Mouse (Mus musculus) small intestine, adult 2 months (tissue): ENCODE data around the gene Gm867.

Experiments
- CTCF ChIP-seq: fragments of 200-500 bp; IDR thresholded peaks from 2 replicates; pipeline ENCODE4 v1.5.1; 2012; ENCODE audit warnings: low read depth, mild to moderate bottlenecking, control low read depth, inconsistent platforms, low read length, moderate library complexity, mixed read lengths; ENCODE audit not compliant: insufficient replicate concordance, insufficient read length; ENCODE audit errors: extremely low read depth
- POLR2A ChIP-seq: fragments of 200-500 bp; IDR thresholded peaks from 2 replicates; pipeline ENCODE4 v1.6.1; 2012; ENCODE audit warnings: low read depth, mild to moderate bottlenecking, control low read depth, inconsistent platforms, low read length, moderate library complexity

- TF ChIP-seq CTCF, result no peak
- TF ChIP-seq POLR2A, result no peak
Measured at GRCm38 (mm10) chr10:75945213-75945612, 4.7 kb upstream of the Gm867 start.
